ENCODE assay signal across 15 mouse cellular contexts in the genomic region with DNA sequence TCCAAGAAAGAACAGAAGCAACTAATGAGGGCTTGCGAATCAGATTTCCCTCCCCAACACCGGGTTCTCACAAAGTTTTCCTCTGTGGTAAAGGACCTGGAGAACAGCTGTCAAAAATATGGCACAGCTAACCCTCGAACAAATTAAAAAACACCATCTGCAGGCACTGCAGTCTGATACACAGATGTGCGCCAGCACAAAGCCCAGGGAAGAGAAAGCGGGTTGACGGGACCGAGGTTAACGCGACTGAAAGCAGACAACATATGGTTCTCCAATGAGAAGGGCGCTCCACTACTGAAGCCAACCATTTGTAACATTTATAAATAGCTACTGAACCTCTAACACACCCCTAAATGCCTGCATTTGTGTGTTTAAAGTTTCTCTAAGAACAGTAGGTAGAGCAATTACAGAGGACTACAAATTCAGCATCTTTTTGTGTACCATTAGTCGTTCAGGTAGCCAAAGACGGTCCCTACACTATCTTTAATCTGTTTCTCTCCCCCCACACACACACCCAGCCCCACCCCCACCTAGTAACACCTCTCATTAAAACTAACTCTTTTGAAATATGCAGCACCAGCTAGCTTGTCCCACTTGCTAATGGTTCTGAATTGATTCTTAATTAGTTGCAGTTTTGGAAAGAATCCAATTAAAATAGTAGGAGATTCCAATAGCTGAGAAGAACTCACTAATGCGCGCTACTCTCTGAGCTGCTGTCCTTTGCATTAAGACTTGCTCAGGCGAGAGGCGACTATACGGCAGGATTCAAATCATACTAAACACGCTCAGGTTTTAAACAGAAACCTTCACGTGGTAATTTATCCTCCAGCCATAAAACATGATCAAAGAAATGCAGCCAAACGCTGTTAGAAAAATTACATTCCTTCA.
DNase-seq lines count a peak whose midpoint lies in the region; ATAC-seq and TF ChIP-seq lines count a peak whose summit lies in the region.
"Had no signal": no experiment of that assay in that cellular context is flagged by ENCODE, and none has a peak within 500 bp of the region (broad histone marks: within the 10 kb centered on the region; RNA-seq: fewer than 3 reads in every experiment).

No protein-coding gene starts in this region.

- no peak for TF ChIP-seq EP300 in stomach, postnatal 0 days (optimal IDR thresholded peaks at IDR 0.05)
- TF ChIP-seq EP300 in liver, postnatal 0 days (IDR thresholded peaks at IDR 0.05; ENCODE audit: low read depth): no peak

- no peak for DNase-seq in hindbrain, postnatal 0 days (ENCODE audit: low spot score)
- peak; percentile 18 for DNase-seq in forebrain, postnatal 0 days
- peak; percentile 56 for DNase-seq in mesoderm, embryonic 11.5 days (ENCODE audit: low read depth, low spot score)
- peak; percentile 35 for DNase-seq in retina, embryonic 14.5 days (ENCODE audit: low spot score)
- no peak for DNase-seq in stomach, postnatal 0 days (ENCODE audit: low spot score)
- DNase-seq in liver, postnatal 0 days: no peak
- no peak for DNase-seq in cerebellum, postnatal 25 days
- DNase-seq: gastrocnemius, postnatal 14 days; kidney, adult 8-10 months had no signal

- peaks cover 16% of the 10 kb centered on the region for H3K4me1 ChIP-seq in hindbrain, embryonic 12.5 days
- H3K4me1 ChIP-seq in hindbrain, postnatal 0 days (ENCODE audit: insufficient read depth, low read length): no peaks in the 10 kb centered on the region
- peaks cover 11% of the 10 kb centered on the region; the same call in 1 of the 2 replicates for H3K4me1 ChIP-seq in forebrain, postnatal 0 days (ENCODE audit: insufficient read depth)
- no peaks in the 10 kb centered on the region for H3K4me1 ChIP-seq in stomach, postnatal 0 days (replicated peaks; ENCODE audit: control insufficient read depth, insufficient read depth)
- no peaks in the 10 kb centered on the region for H3K4me1 ChIP-seq in liver, postnatal 0 days (ENCODE audit: insufficient read depth)
- H3K4me1 ChIP-seq: stomach, embryonic 15.5 days had no signal

- 66% methylated on average over 20 of the region's 20 CpGs for WGBS in hindbrain, embryonic 12.5 days
- WGBS in hindbrain, postnatal 0 days: 54% methylated on average over 20 of the region's 20 CpGs
- 22% methylated on average over 20 of the region's 20 CpGs for WGBS in forebrain, postnatal 0 days
- WGBS in stomach, postnatal 0 days: 72% methylated on average over 20 of the region's 20 CpGs
- WGBS in liver, postnatal 0 days (ENCODE audit: insufficient replicate concordance): 80% methylated on average over 20 of the region's 20 CpGs

- 0 out of 2 replicates have a peak, but pooled peaks have one; percentile 47 for ATAC-seq in hindbrain, embryonic 12.5 days (ENCODE audit: low FRiP score)
- ATAC-seq in hindbrain, postnatal 0 days: no peak
- ATAC-seq in forebrain, postnatal 0 days: peak; percentile 20; the same call in 1 of the 2 replicates
- no peak for ATAC-seq in stomach, postnatal 0 days (ENCODE audit: low FRiP score, low TSS enrichment)
- ATAC-seq in liver, postnatal 0 days: no peak
- ATAC-seq: activated CD4-positive, CD25-positive, alpha-beta regulatory T cell, adult 4 months had no signal

- H3K9me3 ChIP-seq in hindbrain, embryonic 12.5 days (replicated peaks): no peaks in the 10 kb centered on the region
- H3K9me3 ChIP-seq in hindbrain, postnatal 0 days (ENCODE audit: low read length): no peaks in the 10 kb centered on the region
- H3K9me3 ChIP-seq in forebrain, postnatal 0 days (ENCODE audit: low read length): no peaks in the 10 kb centered on the region
- no peaks in the 10 kb centered on the region for H3K9me3 ChIP-seq in stomach, postnatal 0 days (ENCODE audit: control insufficient read depth, low read length)
- H3K9me3 ChIP-seq in liver, postnatal 0 days (ENCODE audit: low read length): no peaks in the 10 kb centered on the region
- H3K9me3 ChIP-seq: embryonic facial prominence, embryonic 12.5 days; G1E; stomach, embryonic 15.5 days had no signal

- no peaks in the 10 kb centered on the region for H3K36me3 ChIP-seq in hindbrain, embryonic 12.5 days
- no peaks in the 10 kb centered on the region for H3K36me3 ChIP-seq in hindbrain, postnatal 0 days (ENCODE audit: insufficient read depth, low read length)
- no peaks in the 10 kb centered on the region for H3K36me3 ChIP-seq in forebrain, postnatal 0 days (ENCODE audit: insufficient read depth)
- no peaks in the 10 kb centered on the region for H3K36me3 ChIP-seq in stomach, postnatal 0 days (ENCODE audit: control insufficient read depth, insufficient read depth, low read length)
- H3K36me3 ChIP-seq in liver, postnatal 0 days (replicated peaks; ENCODE audit: insufficient read depth, low read length): no peaks in the 10 kb centered on the region
- H3K36me3 ChIP-seq: embryonic facial prominence, embryonic 12.5 days; G1E; stomach, embryonic 15.5 days had no signal

- H3K27ac ChIP-seq in hindbrain, embryonic 12.5 days: peak overlapping the region; percentile 88
- no peak overlapping the region for H3K27ac ChIP-seq in hindbrain, postnatal 0 days
- no peak overlapping the region for H3K27ac ChIP-seq in forebrain, postnatal 0 days (ENCODE audit: low read depth, low read length)
- H3K27ac ChIP-seq in stomach, postnatal 0 days (replicated peaks): no peak overlapping the region
- no peak overlapping the region for H3K27ac ChIP-seq in liver, postnatal 0 days (ENCODE audit: low read depth)
- H3K27ac ChIP-seq: embryonic facial prominence, embryonic 12.5 days; stomach, embryonic 15.5 days had no signal

- H3K4me3 ChIP-seq in hindbrain, embryonic 12.5 days: no peak overlapping the region
- no peak overlapping the region for H3K4me3 ChIP-seq in hindbrain, postnatal 0 days (ENCODE audit: low read length)
- H3K4me3 ChIP-seq in forebrain, postnatal 0 days (ENCODE audit: low read depth, low read length): no peak overlapping the region
- H3K4me3 ChIP-seq in stomach, postnatal 0 days (ENCODE audit: low read depth, low read length): no peak overlapping the region
- no peak overlapping the region for H3K4me3 ChIP-seq in liver, postnatal 0 days (ENCODE audit: low read depth, low read length)
- H3K4me3 ChIP-seq: embryonic facial prominence, embryonic 12.5 days; stomach, embryonic 15.5 days had no signal

- no peak overlapping the region for H3K9ac ChIP-seq in hindbrain, embryonic 12.5 days
- no peak overlapping the region for H3K9ac ChIP-seq in hindbrain, postnatal 0 days (replicated peaks; ENCODE audit: low read length)
- H3K9ac ChIP-seq in forebrain, postnatal 0 days: no peak overlapping the region
- H3K9ac ChIP-seq in stomach, postnatal 0 days (ENCODE audit: low read length): no peak overlapping the region
- no peak overlapping the region for H3K9ac ChIP-seq in liver, postnatal 0 days (replicated peaks)
- H3K9ac ChIP-seq: embryonic facial prominence, embryonic 12.5 days; stomach, embryonic 15.5 days had no signal

- H3K4me2 ChIP-seq in hindbrain, embryonic 12.5 days (replicated peaks): no peak overlapping the region
- no peak overlapping the region for H3K4me2 ChIP-seq in hindbrain, postnatal 0 days (ENCODE audit: low read depth, low read length)
- H3K4me2 ChIP-seq in forebrain, postnatal 0 days (ENCODE audit: low read depth): peak overlapping the region; percentile 19
- H3K4me2 ChIP-seq in stomach, postnatal 0 days (replicated peaks; ENCODE audit: low read depth): no peak overlapping the region
- H3K4me2 ChIP-seq in liver, postnatal 0 days (ENCODE audit: low read depth, low read length): no peak overlapping the region
- H3K4me2 ChIP-seq: embryonic facial prominence, embryonic 12.5 days; liver, embryonic 11.5 days; stomach, embryonic 15.5 days had no signal

- no peak for TF ChIP-seq CTCF in hindbrain, postnatal 0 days (IDR thresholded peaks at IDR 0.05; ENCODE audit: low read depth)
- TF ChIP-seq CTCF in forebrain, postnatal 0 days (IDR thresholded peaks at IDR 0.05; ENCODE audit: low read depth): no peak
- no peak for TF ChIP-seq CTCF in stomach, postnatal 0 days (IDR thresholded peaks at IDR 0.05; ENCODE audit: low read depth)
- TF ChIP-seq CTCF in liver, postnatal 0 days (IDR thresholded peaks at IDR 0.05; ENCODE audit: low read depth): no peak

- no peaks in the 10 kb centered on the region for H3K27me3 ChIP-seq in hindbrain, embryonic 12.5 days
- no peaks in the 10 kb centered on the region for H3K27me3 ChIP-seq in hindbrain, postnatal 0 days (ENCODE audit: insufficient read depth, low read length)
- H3K27me3 ChIP-seq in forebrain, postnatal 0 days (ENCODE audit: insufficient read depth, low read length): no peaks in the 10 kb centered on the region
- H3K27me3 ChIP-seq in stomach, postnatal 0 days (ENCODE audit: control insufficient read depth, insufficient read depth, low read length): no peaks in the 10 kb centered on the region
- H3K27me3 ChIP-seq in liver, postnatal 0 days (ENCODE audit: insufficient read depth, low read length): no peaks in the 10 kb centered on the region
- H3K27me3 ChIP-seq: embryonic facial prominence, embryonic 12.5 days; stomach, embryonic 15.5 days had no signal

Comparison
In these comparisons a context has a peak if more than half of its experiments do, and no peak if none do; other contexts are left out.
1. ATAC-seq: peak in hindbrain, embryonic 12.5 days (single experiment) and forebrain, postnatal 0 days (single experiment); none in hindbrain, postnatal 0 days (single experiment), stomach, postnatal 0 days (single experiment) and liver, postnatal 0 days (single experiment).
2. DNase-seq: peak in forebrain, postnatal 0 days (single experiment), mesoderm, embryonic 11.5 days (single experiment) and retina, embryonic 14.5 days (single experiment); none in hindbrain, postnatal 0 days (single experiment), stomach, postnatal 0 days (single experiment), liver, postnatal 0 days (single experiment) and cerebellum, postnatal 25 days (0 of 2).